9 mouse cellular contexts compared by ENCODE assay signal in genomic region chr2:173578595-173578994, GRCm38 (mm10). TPM values are rescaled to one million over a fixed set of nuclear protein-coding genes. Genes with fewer than 3 reads are reported as not detected.
DNase-seq lines count a peak whose midpoint lies in the region; ATAC-seq and TF ChIP-seq lines count a peak whose summit lies in the region.
"Had no signal": no experiment of that assay in that cellular context is flagged by ENCODE, and none has a peak within 500 bp of the region (broad histone marks: within the 10 kb centered on the region; RNA-seq: fewer than 3 reads in every experiment).

No protein-coding gene starts in this region.

- no peaks in the 10 kb centered on the region for H3K36me3 ChIP-seq in kidney, postnatal 0 days (ENCODE audit: insufficient read depth, low read length)
- no peaks in the 10 kb centered on the region for H3K36me3 ChIP-seq in embryonic facial prominence, embryonic 12.5 days
- no peaks in the 10 kb centered on the region for H3K36me3 ChIP-seq in intestine, embryonic 15.5 days
- no peaks in the 10 kb centered on the region for H3K36me3 ChIP-seq in neural tube, embryonic 12.5 days

- H3K4me3 ChIP-seq in kidney, postnatal 0 days (replicated peaks; ENCODE audit: low read depth, low read length), result peak overlapping the region; percentile 39; the same call in 1 of the 2 replicates
- peak overlapping the region; percentile 54 for H3K4me3 ChIP-seq in embryonic facial prominence, embryonic 12.5 days
- H3K4me3 ChIP-seq in intestine, embryonic 15.5 days (replicated peaks), result peak overlapping the region; percentile 43
- peak overlapping the region; percentile 48 for H3K4me3 ChIP-seq in neural tube, embryonic 12.5 days

- H3K9ac ChIP-seq in kidney, postnatal 0 days (ENCODE audit: low read depth, low read length), result 0 out of 2 replicates have a peak overlapping the region, but pooled peaks have one; percentile 27
- no peak overlapping the region for H3K9ac ChIP-seq in embryonic facial prominence, embryonic 12.5 days
- H3K9ac ChIP-seq in intestine, embryonic 15.5 days, result peak overlapping the region; percentile 46; the same call in 1 of the 2 replicates
- H3K9ac ChIP-seq in neural tube, embryonic 12.5 days, result peak overlapping the region; percentile 69

- no peak for DNase-seq in kidney, postnatal 0 days (ENCODE audit: low spot score)
- DNase-seq in kidney, postnatal 25 days, result no peak
- DNase-seq in lung, postnatal 14 days, result no peak
- no peak for DNase-seq in left cerebral cortex, postnatal 36 days (ENCODE audit: low spot score in 2 of 2)

- 0 out of 2 replicates have a peak, but pooled peaks cover 7% of the 10 kb centered on the region for H3K27me3 ChIP-seq in kidney, postnatal 0 days (ENCODE audit: insufficient read depth, low read length)
- H3K27me3 ChIP-seq in embryonic facial prominence, embryonic 12.5 days, result peaks cover 5% of the 10 kb centered on the region
- H3K27me3 ChIP-seq in intestine, embryonic 15.5 days (replicated peaks), result peaks cover 3% of the 10 kb centered on the region; the same call in 1 of the 2 replicates
- peaks cover 16% of the 10 kb centered on the region; the same call in 1 of the 2 replicates for H3K27me3 ChIP-seq in neural tube, embryonic 12.5 days (replicated peaks)

- 31% methylated on average over 8 of the region's 8 CpGs for WGBS in kidney, postnatal 0 days
- 26% methylated on average over 8 of the region's 8 CpGs for WGBS in embryonic facial prominence, embryonic 12.5 days
- 25% methylated on average over 8 of the region's 8 CpGs for WGBS in intestine, embryonic 15.5 days
- 29% methylated on average over 8 of the region's 8 CpGs for WGBS in neural tube, embryonic 12.5 days

- TF ChIP-seq CTCF in kidney, postnatal 0 days (IDR thresholded peaks at IDR 0.05; ENCODE audit: low read depth), result no peak

- H3K4me1 ChIP-seq in kidney, postnatal 0 days (replicated peaks; ENCODE audit: insufficient read depth, low read length), result no peaks in the 10 kb centered on the region; the same call in 1 of the 2 replicates
- 0 out of 2 replicates have a peak, but pooled peaks cover 2% of the 10 kb centered on the region for H3K4me1 ChIP-seq in embryonic facial prominence, embryonic 12.5 days
- H3K4me1 ChIP-seq in intestine, embryonic 15.5 days (replicated peaks), result 0 out of 2 replicates have a peak, but pooled peaks cover 3% of the 10 kb centered on the region
- peaks cover 10% of the 10 kb centered on the region for H3K4me1 ChIP-seq in neural tube, embryonic 12.5 days

- intact Hi-C loops in left cerebral cortex, postnatal 36 days (cut with DNase I), result no loop called here

- H3K4me2 ChIP-seq in kidney, postnatal 0 days (ENCODE audit: low read length), result peak overlapping the region; percentile 87
- H3K4me2 ChIP-seq in embryonic facial prominence, embryonic 12.5 days (replicated peaks), result peak overlapping the region; percentile 96
- H3K4me2 ChIP-seq in intestine, embryonic 15.5 days (replicated peaks), result peak overlapping the region; percentile 89
- H3K4me2 ChIP-seq in neural tube, embryonic 12.5 days (replicated peaks), result peak overlapping the region; percentile 97

- no peak for ATAC-seq in kidney, postnatal 0 days (replicated peaks; ENCODE audit: low FRiP score, low read depth)
- ATAC-seq in embryonic facial prominence, embryonic 12.5 days (ENCODE audit: insufficient number of reproducible peaks, insufficient read depth, low FRiP score, low TSS enrichment), result no peak
- peak; percentile 34 for ATAC-seq in intestine, embryonic 15.5 days
- ATAC-seq in neural tube, embryonic 12.5 days (ENCODE audit: low FRiP score, low read depth), result 0 out of 2 replicates have a peak, but pooled peaks have one; percentile 21
- no peak for ATAC-seq in erythroblast, adult 5-6 weeks (replicated peaks; ENCODE audit: low FRiP score, poor library complexity, severe bottlenecking)

- H3K9me3 ChIP-seq in kidney, postnatal 0 days (replicated peaks; ENCODE audit: low read length), result no peaks in the 10 kb centered on the region
- no peaks in the 10 kb centered on the region for H3K9me3 ChIP-seq in embryonic facial prominence, embryonic 12.5 days
- H3K9me3 ChIP-seq in intestine, embryonic 15.5 days, result no peaks in the 10 kb centered on the region
- no peaks in the 10 kb centered on the region for H3K9me3 ChIP-seq in neural tube, embryonic 12.5 days

- H3K27ac ChIP-seq in kidney, postnatal 0 days, result no peak overlapping the region
- H3K27ac ChIP-seq in embryonic facial prominence, embryonic 12.5 days, result no peak overlapping the region
- no peak overlapping the region for H3K27ac ChIP-seq in intestine, embryonic 15.5 days
- H3K27ac ChIP-seq in neural tube, embryonic 12.5 days, result no peak overlapping the region

RNA-seq across cellular contexts. Expression of gene Ankrd60, which starts 0.4 kb away (rescaled TPM):
- polyA plus RNA-seq in kidney, postnatal 0 days (2015; fragmentation: Nextera tagmentation; extraction: Ambion mirVana), result not detected in 2 replicates
- not detected in 2 replicates for polyA plus RNA-seq in embryonic facial prominence, embryonic 12.5 days (2016; fragmentation: Nextera tagmentation; extraction: Ambion mirVana)
- not detected in 2 replicates for polyA plus RNA-seq in intestine, embryonic 15.5 days (2015; fragmentation: Nextera tagmentation; extraction: Ambion mirVana)
- polyA plus RNA-seq in neural tube, embryonic 12.5 days (2016; fragmentation: Nextera tagmentation; extraction: Ambion mirVana), result not detected in 2 replicates
- total RNA-seq in left cerebral cortex, postnatal 36 days (2021), result not detected
- total RNA-seq in erythroblast, adult 5-6 weeks (2015; ENCODE audit: low replicate concordance), result not detected in 2 replicates
- not detected in 2 replicates for total RNA-seq in erythroblast, adult 5-6 weeks (2017; ENCODE audit: low replicate concordance)
- total RNA-seq: layer of hippocampus, postnatal 25 days had no signal

RNA-seq across cellular contexts. Expression of gene 1700021F07Rik, which starts 56.2 kb away (rescaled TPM):
- polyA plus RNA-seq in kidney, postnatal 0 days (2015; fragmentation: Nextera tagmentation; extraction: Ambion mirVana), result not detected in 2 replicates
- not detected in 2 replicates for polyA plus RNA-seq in embryonic facial prominence, embryonic 12.5 days (2016; fragmentation: Nextera tagmentation; extraction: Ambion mirVana)
- not detected in 2 replicates for polyA plus RNA-seq in intestine, embryonic 15.5 days (2015; fragmentation: Nextera tagmentation; extraction: Ambion mirVana)
- not detected in 2 replicates for polyA plus RNA-seq in neural tube, embryonic 12.5 days (2016; fragmentation: Nextera tagmentation; extraction: Ambion mirVana)
- not detected for total RNA-seq in left cerebral cortex, postnatal 36 days (2021)
- total RNA-seq in erythroblast, adult 5-6 weeks (2015; ENCODE audit: low replicate concordance), result not detected in 2 replicates
- not detected in 2 replicates for total RNA-seq in erythroblast, adult 5-6 weeks (2017; ENCODE audit: low replicate concordance)
- total RNA-seq: layer of hippocampus, postnatal 25 days had no signal

Comparison
In these comparisons a context has a peak if more than half of its experiments do, and no peak if none do; other contexts are left out.
1. ATAC-seq: peak in intestine, embryonic 15.5 days (single experiment) and neural tube, embryonic 12.5 days (single experiment); none in kidney, postnatal 0 days (single experiment), embryonic facial prominence, embryonic 12.5 days (single experiment) and erythroblast, adult 5-6 weeks (single experiment).
2. Peak in every context shown above with its lines, with median percentiles within 50 percentile points of each other: H3K4me2 ChIP-seq and H3K4me3 ChIP-seq.